Mouse (Mus musculus) adrenal gland, postnatal 4 days (tissue): ENCODE measurements around the gene Rilp. TPM values are rescaled to one million over a fixed set of nuclear protein-coding genes. Genes with fewer than 3 reads are reported as not detected.
A peak's percentile ranks its signal among the peaks of the same experiment; 100 is the strongest.
"Not testable (repeated sequence)": the region's sequence is repeated elsewhere in the genome, so short reads cannot be mapped to it uniquely, and the experiment has no call there.

Experiments
- DNase-seq, 2 experiments: peaks; one replicate each; pipeline ENCODE4 v3.0.0; 2021 to 2022; ENCODE audit warnings: low spot score in 2 of 2, mixed read lengths in 2 of 2
- microRNA-seq: library from miRNA; unstranded; fragments of <30 nt; microRNA quantifications from one replicate; pipeline ENCODE4 v1.2.0, GENCODE M21; 2021
- total RNA-seq, 2 experiments: library from RNA; stranded (reverse); gene quantifications; 2 replicates each; pipeline ENCODE4 v1.2.3; 2021

Rilp gene
- total RNA-seq, 2 experiments from 2014 or later = 7.7 to 8.5 TPM

DNA sequence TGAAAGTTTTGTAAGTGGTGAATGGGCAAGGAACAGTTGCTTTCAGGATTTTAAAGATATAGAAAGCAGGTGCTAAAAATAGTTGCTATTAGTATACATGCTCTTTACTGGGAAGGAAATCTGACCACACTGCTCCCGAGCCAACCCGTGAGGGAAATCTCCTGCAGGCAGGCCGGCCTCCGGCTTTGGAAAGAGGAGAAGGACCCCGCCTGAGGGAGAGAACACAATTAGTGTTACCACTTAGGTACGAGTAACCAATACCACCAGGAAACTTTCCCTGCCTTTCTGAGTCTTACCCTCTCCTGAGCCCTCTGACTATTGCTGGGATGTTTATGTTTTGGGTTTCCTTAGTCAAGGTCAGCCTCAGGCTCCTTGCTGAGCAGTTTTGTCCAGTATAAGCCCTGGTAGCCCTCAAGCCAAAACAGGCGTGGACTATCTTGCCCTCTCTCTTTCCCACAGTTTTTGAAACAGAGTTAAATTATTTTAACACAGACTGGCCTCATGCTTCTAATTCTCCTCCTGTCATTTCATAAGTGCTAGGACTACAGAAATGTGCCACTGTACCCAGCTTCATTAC lies 43.1 kb downstream of the Rilp start:
- no peak for DNase-seq

DNA sequence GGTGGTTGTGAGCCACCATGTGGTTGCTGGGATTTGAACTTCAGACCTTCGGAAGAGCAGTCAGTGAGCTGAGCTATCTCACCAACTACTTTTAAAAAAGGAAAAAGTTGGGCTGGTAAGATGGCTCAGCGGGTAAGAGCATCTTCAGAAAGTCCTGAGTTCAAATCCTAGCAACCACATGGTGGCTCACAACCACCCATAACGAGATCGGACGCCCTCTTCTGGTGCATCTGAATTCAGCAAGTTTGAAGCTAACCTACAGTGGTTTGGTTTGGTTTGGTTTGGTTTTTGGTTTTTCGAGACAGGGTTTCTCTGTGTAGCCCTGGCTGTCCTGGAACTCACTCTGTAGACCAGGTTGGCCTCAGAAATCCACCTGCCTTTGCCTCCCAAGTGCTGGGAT lies 46.1 kb downstream of the Rilp start:
- not testable (repeated sequence) for DNase-seq

DNA sequence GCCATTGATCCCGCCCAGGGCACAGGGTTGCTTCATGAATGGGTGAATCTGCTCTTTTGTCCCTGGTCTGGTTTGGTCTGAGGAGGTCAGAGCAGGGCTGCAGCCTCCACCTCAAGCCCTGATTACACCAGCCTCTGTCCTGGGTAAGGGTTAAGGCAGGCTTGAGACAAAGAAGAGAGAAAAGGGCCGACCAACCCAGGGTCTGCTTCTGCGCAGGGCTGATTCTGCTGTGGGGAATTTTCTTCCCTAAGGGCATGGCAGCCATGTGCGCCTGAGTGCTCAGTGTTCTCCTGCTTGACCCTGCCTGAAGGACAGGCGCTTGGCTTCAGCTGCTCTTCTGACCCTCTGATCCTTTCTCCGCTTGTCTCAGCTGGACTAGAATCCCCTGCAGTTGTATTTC lies 47.2 kb downstream of the Rilp start:
- DNase-seq = no peak

DNA sequence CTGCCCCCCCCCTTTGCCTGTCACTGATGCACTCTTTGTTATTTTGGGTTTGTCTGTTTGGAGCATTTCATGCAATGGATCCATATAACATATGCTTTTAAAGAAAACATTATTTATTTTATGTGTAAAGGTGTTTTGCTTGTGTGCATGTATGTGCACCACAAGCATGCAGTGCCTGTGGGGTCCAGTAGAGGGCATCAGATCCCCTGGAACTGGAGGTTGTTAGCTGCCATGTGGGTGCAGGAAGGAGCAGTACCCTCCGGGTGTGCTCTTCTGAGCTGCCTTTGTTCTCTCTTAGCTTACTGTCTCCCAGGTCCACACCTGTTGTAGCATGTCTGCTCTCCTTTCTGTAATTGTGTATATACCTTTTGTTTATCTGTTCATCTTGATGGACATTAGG lies 48.2 kb downstream of the Rilp start:
- DNase-seq = no peak

DNA sequence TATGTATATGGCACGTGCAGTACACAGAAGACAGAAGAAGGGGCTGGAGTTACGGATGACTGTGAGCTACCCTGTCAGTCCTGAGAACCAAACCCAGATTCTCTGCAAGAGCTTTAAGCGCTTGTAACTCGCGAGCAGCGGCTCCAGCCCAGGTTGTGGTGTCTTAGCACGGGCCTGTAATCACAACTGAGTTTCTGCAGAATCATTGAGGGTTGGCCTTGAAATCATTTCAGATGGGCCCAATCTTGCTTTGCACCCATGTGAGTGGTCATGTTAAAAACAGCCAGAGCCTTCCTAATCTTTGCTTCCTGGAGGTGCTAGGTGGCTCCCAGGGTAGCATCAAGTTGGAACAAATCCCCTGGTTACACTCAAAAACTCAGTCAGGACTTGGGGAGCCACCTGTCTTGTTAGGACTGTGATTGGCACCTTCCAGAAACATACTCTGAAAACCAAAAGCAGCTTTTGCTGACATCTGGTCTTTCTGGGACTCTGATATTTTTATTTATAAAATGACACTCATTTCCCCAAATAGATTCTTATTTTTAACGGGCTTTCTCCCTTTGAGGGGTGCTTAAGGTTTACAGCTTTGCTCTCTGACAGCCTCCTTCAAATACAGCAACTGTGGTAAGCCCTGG lies 50.1 kb downstream of the Rilp start:
- no peak for DNase-seq

DNA sequence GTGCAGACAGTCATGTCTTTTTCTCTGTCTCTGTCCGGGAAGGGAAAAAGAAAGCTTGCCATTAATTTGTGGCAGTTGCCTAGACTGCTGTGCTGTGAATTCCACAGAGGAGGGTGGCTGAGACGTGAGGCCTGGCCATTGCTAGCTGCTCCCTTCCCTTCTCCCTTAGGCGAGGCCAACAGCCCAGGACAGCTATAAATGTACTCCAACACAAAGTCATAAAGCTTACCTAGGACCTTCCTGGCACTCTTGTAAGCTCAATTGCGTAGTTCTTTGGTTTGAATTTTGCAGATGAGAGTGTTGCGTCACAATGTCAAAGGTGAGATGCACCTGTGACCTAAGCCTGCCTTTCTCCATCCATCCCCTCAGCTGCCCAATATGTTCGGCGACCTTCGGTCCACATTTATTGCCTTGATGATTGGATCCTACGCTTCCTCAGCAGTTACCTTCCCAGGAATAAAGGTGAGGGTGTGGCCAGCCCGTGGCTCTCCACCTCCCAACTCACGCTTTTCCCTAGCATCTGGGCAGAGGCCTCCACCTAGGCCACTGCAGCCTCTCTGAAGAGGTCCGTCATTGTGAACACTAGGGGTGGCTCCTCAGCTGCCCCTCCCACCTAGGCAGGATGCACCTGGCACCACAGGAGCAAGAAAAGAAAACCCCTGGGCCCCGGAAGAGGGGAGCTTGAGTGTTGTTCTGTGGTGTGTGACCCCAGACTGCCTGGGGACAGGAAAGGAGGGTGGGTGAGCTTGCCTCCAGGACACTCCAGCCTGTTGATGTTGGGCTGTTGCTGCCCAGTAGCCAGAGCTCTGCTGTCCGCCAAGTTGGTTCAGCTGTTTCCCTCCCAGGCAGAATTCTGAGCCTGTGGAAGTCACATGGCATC lies 50.9 kb downstream of the Rilp start:
- no peak for DNase-seq

DNA sequence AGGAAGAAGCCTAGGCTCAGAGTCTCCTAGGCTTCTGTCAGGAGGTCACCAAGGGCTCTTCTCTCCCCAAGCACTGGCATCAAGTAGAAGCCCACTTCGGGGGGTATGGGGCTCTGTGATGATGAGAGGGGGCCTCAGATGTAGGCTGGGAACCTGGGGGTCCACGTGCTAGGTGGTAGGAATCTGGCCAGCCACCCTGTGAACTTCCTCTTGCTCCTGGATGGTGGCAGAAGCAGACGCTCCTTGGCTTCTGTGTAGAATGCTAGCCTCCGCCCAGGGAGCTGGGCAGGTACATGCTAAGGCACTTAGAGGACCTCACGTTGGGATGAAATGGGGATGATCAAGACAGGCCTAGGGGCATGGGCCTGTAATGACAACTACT lies 51.5 kb downstream of the Rilp start:
- no peak for DNase-seq

Small RNAs within 50 kb of the gene (microRNA-seq; reads per million reads assigned to microRNA genes)
- gene Mir22 (29,037 reads per million, percentile 98 among the genes with 10 or more reads in this experiment), gene Mir3971 (not detected)

Other genes starting within 250 kb of the Rilp start
- gene Rpa1, start 161.8 kb upstream of the Rilp start, total RNA-seq = 10 to 100 TPM; 87.2 to 93.7 TPM
- 10 to 100 TPM; 11.4 to 12.3 TPM for gene Smyd4, start 161.7 kb upstream of the Rilp start, total RNA-seq
- gene Serpinf1, start 87.4 kb upstream of the Rilp start, total RNA-seq = 100 to 1,000 TPM in 1 of 2 experiments, 10 to 100 TPM in 1; 45.8 to 111 TPM
- 100 to 1,000 TPM in 1 of 2 experiments, 10 to 100 TPM in 1; 12.4 to 127 TPM for gene Serpinf2, start 70.5 kb upstream of the Rilp start, total RNA-seq
- gene Wdr81, start 55.4 kb upstream of the Rilp start, total RNA-seq = 10 to 100 TPM; 18.1 to 18.4 TPM
- gene Tlcd2, start 48.4 kb upstream of the Rilp start, total RNA-seq = 10 to 100 TPM; 12.9 to 17.8 TPM
- gene Prpf8, start 23.3 kb upstream of the Rilp start, total RNA-seq = 100 to 1,000 TPM; 142 to 156 TPM
- gene Scarf1, start 3.4 kb downstream of the Rilp start, total RNA-seq = 10 to 100 TPM; 13.8 to 14.4 TPM
- gene Slc43a2, start 21.6 kb downstream of the Rilp start, total RNA-seq = 10 to 100 TPM; 24.2 to 33.0 TPM
- 100 to 1,000 TPM; 120 to 135 TPM for gene Pitpna, start 78.0 kb downstream of the Rilp start, total RNA-seq
- 10 to 100 TPM; 59.8 to 64.4 TPM for gene Inpp5k, start 120.9 kb downstream of the Rilp start, total RNA-seq
- 100 to 1,000 TPM; 122 to 132 TPM for gene Myo1c, start 140.4 kb downstream of the Rilp start, total RNA-seq
- 100 to 1,000 TPM; 106 to 108 TPM for gene Crk, start 169.2 kb downstream of the Rilp start, total RNA-seq
- 100 to 1,000 TPM; 648 to 744 TPM for gene Ywhae, start 222.8 kb downstream of the Rilp start, total RNA-seq